Mouse (Mus musculus) liver (tissue): Measurements from ENCODE around the gene Gckr.
A peak's percentile ranks its signal among the peaks of the same experiment; 100 is the strongest.
"Not testable (repeated sequence)": the region's sequence is repeated elsewhere in the genome, so short reads cannot be mapped to it uniquely, and the experiment has no call there.

Experiments
- DNase-seq: peaks from one replicate; pipeline ENCODE4 v3.0.0-alpha.2; 2020; ENCODE audit warnings: mixed read lengths

The Gckr gene

GRCm38 (mm10) chr5:31295606-31296141, 1.6 kb upstream of the Gckr start, which contains the start of gene Fndc4:
Fndc4 (minus strand) TSS chr5:31296080.
- peak; percentile 44 for DNase-seq

GRCm38 (mm10) chr5:31297981-31298380, 738 bp downstream of the Gckr start:
- no peak for DNase-seq

DNA sequence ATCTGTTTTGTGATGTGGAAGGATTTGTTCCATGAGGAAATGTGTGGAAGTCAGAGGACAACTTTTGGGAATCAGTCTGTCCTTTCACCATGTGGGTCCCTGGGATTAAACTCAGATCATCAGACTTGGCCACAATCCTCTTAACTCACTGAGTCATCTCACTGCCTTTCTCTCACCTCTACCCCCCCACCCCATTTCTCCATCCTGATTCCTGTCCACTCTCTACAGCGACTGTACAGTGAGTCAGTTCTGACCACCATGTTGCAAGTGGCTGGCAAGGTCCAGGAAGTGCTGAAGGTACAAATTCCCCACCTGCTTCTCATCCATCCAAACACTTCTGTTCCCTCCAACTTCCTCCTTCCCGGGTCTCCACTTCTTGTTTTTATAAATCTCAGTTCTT, 1.2 kb downstream of the Gckr start:
- no peak for DNase-seq

GRCm38 (mm10) chr5:31301866-31302265, 4.6 kb downstream of the Gckr start:
- no peak for DNase-seq

DNA sequence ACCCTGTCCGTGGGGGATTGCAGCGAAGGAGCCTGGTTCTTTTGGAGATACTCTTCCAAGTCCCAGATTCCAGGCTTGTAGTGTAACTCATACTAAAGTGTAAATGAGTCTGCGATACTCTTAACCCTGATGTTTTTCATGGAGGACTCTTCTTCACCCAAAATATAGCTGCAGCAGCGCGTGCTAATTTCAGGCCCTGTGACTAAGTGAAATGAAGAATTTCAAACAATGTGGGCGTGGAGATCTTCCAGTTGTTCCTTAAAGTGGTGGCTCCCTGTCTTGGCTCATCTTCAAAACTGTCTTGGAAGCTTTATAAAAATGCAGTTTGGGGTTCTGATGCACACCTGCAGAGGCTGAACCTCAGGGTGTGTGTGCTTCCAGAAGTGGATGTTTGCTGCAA, 5.8 kb downstream of the Gckr start:
- DNase-seq = no peak

GRCm38 (mm10) chr5:31312806-31313205, 15.6 kb downstream of the Gckr start:
- DNase-seq = no peak

DNA sequence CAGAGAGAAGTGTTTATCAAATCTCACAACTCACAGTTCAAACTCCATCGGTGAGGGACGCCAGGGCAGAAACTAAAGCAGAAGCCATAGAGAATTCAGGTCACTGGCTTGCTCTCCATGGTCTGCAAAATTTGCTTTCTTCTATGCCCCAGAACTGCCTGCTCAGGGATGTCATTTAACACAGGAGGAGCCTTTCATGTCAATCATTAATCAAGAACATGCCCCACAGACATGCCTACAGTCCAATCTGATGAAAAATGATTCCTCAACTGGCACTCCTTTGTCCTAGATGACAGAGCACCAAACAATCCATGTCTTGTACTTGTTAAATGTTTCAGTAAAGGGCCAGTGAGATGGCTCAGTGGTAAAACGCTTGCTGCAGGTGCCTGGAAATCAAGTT, 25.5 kb downstream of the Gckr start:
- no peak for DNase-seq

DNA sequence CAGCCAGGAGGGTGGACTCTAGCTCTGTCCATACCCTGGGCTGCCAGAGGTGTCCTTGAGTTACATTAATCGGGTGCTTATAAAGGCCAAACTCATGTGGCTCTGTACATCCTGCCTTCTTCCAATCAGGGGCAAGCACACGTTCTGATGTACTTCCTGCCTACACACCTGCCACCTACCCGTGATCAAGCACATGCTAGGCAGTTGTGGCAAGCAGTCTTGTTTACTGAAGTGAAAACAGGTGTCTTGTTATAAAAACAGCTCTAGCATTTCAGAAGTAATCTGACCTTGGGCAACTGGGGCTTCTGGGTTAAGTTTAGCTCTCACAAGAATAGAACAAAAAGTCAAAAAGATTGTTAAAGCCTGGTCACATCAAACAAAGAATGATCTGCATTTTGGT, 26.8 kb downstream of the Gckr start:
- no peak for DNase-seq

DNA sequence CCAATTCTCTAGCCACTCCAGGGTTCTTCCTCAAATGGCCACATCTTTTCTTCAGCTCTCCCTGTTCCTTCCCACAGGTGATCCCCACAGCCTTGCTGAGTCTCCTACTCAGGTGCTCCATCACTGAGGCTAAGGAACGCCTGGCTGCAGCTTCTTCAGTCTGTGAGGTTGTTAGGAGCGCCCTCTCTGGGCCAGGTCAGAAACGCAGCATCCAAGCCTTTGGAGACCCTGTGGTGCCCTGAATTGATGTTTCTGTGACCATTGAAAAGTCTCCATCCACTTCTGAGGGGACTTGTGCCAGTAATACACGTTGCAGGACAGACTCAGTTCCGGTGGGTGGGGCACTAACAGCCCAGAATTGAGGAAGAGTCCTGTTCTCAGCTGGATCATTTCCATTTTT, 29.6 kb downstream of the Gckr start:
- peak; percentile 7 for DNase-seq

- DNase-seq = peak; percentile 47
Measured at GRCm38 (mm10) chr5:31328255-31328654, 31.0 kb downstream of the Gckr start.

DNA sequence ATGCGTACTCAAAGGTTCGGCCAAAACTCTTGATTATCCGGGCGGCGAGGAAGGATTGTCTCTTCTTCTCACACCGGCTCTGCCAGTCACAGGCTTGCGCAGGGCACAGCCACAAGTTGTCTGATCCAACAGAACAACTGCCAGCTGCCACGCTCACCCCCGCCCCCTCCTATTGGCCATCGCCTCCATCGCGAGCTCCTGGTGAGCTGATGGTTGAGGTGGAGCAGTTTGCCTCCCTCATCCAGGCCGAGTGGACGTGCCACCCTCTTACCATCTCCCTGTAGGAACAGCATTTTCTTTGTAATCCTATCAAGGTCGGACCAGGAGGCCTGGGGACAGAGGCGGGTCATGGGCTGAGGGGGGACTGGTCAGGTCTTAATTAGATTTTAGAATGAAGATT, 60.3 kb downstream of the Gckr start:
- not testable (repeated sequence) for DNase-seq

GRCm38 (mm10) chr5:31360955-31361354, 63.7 kb downstream of the Gckr start:
- DNase-seq = no peak
